Mouse (Mus musculus) layer of hippocampus, postnatal 14 days (tissue): ENCODE measurements at regions not wholly inside any gene's neighbourhood (a gene's known extent, or its start where the extent isn't known, plus 50 kb on each side); places are given as distances from the start of the nearest gene placed in this dataset.

Experiments
- DNase-seq, 2 experiments: peaks; one replicate each; pipeline ENCODE4 v3.0.0; 2021 to 2022; ENCODE audit warnings: low spot score in 2 of 2, mixed read lengths in 1 of 2
- microRNA-seq, 2 experiments: library from miRNA; unstranded; fragments of <30 nt; microRNA quantifications; one replicate each; pipeline ENCODE4 v1.2.0; 2021

DNA sequence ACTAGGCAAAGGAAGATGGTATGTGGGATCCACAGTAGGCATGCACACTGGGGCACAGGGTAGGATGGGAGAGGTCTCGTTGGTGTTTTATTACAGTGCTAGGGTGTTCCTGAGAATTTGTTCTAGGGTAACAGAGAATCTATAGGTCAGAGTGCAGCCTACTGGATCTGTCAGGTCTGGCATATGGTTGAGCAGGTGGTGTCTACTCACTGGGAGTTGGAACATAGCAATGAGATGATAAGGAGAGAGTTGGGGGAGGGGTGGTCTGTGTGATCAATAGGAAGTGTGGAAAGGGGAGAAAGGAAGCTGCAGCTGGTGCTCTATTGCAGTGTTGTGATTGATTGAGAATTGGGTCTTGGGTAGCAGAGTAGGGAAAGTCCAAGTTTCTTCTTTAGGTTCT, 681.5 kb downstream of the Ankrd7 start:
- no peak for DNase-seq

GRCm38 (mm10) chr6:19551932-19552331, 685.8 kb downstream of the Ankrd7 start:
- DNase-seq: peak in 1 of 2 experiments; percentile 11

- peak in 1 of 2 experiments; percentile 4 for DNase-seq
These were observed 713.3 kb downstream of the Ankrd7 start for GRCm38 (mm10) chr6:19579421-19579820.

- DNase-seq: no peak
These were observed 713.8 kb downstream of the Ankrd7 start for GRCm38 (mm10) chr6:19579887-19580286.

Small RNA genes lying in the stretch of these regions (microRNA-seq; reads per million reads assigned to microRNA genes)
- gene Mir6370: 0 reads per million in 2 experiments
